Mouse (Mus musculus): Measurements from ENCODE around the gene Creg1. TPM values are rescaled to one million over a fixed set of nuclear protein-coding genes. Genes with fewer than 3 reads are reported as not detected.

Gene Creg1
- 36.9 and 46.9 TPM in 2 replicates for polyA plus RNA-seq (2021; fragmentation: Nextera tagmentation)
- long read RNA-seq, experiment 1, transcript Creg1-202 (4 exons, 2,163 nt), result major isoform, 122 of 128 reads
- long read RNA-seq, experiment 1, partial matches to known transcripts, result 5 of 128 reads
- long read RNA-seq, experiment 1, other reads (novel, unspliced or antisense), result 1 of 128 reads
- long read RNA-seq, experiment 2, transcript Creg1-202 (4 exons, 2,163 nt), result major isoform, 49 of 68 reads
- long read RNA-seq, experiment 2, partial matches to known transcripts, result 5 of 68 reads
- long read RNA-seq, experiment 2, other reads (novel, unspliced or antisense), result 14 of 68 reads

DNA sequence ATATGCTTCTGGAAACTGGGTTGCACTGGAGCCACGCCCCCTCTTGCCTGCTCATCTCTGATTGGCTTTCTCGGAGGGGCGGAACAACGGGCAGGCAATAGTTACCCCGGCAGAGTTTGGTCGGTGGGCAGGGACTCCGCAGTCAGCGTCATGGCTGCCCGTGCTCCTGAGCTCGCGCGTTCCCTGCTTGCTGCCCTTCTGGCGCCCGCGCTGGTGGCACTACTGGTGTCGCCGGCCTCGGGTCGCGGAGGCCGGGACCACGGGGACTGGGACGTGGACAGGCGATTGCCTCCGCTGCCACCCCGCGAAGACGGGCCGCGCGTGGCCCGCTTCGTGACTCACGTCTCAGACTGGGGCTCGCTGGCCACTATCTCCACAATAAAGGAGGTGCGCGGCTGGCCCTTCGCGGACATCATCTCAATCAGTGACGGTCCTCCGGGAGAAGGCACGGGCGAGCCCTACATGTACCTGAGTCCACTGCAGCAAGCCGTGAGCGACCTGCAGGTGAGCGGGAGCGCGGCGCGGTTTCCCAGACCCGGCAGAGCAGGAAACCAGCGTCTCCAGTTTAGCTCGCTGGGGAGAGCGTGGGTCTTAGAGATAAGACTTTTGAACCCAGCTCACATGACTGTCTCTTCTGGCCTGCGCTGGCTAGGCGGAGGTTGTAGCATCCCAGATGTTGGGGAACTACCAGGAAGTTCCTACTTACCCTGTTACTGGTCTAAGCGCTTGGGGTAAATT lies at the start of gene Creg1:
Gene Creg1, plus strand, starts transcription at position 112 of the 738 bp plus-strand sequence.

DNA sequence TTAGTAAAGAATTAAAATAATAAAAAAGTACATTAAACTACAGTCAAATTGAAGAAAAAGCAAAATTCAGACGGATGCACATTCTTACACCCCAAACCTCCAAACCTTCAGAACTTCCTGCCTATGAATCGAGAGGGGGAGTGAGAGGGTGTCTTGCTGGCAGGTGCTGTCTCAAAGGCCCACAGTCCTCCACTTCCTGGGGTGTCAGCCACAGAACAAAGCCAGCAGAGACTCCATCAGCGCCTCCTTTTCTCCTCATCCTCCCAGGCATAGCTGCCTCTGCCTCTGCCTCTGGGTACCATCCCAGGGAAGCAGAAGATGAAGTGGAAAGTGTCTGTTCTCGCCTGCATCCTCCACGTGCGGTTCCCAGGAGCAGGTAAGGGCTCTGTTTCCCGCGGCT lies 25.0 kb downstream of the Creg1 start, which contains the start of gene Cd247:
Gene Cd247, plus strand, starts transcription at position 171 of the 400 bp plus-strand sequence.

Other genes starting within 250 kb of the Creg1 start
- gene Mpzl1, start 129.2 kb upstream of the Creg1 start, polyA plus RNA-seq (2021; fragmentation: Nextera tagmentation), result 16.0 and 20.8 TPM in 2 replicates
- gene Rcsd1, start 54.0 kb upstream of the Creg1 start, polyA plus RNA-seq (2021; fragmentation: Nextera tagmentation), result 2.5 and 3.5 TPM in 2 replicates
- gene Cd247, start 24.9 kb downstream of the Creg1 start, polyA plus RNA-seq (2021; fragmentation: Nextera tagmentation), result not detected in 2 replicates
- gene Pou2f1, start 238.9 kb downstream of the Creg1 start, polyA plus RNA-seq (2021; fragmentation: Nextera tagmentation), result 7.6 and 8.0 TPM in 2 replicates